Mouse (Mus musculus): ENCODE data around the gene Camk1d.
"Not testable (repeated sequence)": the region's sequence is repeated elsewhere in the genome, so short reads cannot be mapped to it uniquely, and the experiment has no call there.

GRCm38 (mm10) chr2:5249199-5249598, 465.1 kb downstream of the Camk1d start:
- not testable (repeated sequence) for TF ChIP-seq CTCF (IDR thresholded peaks at IDR 0.05; ENCODE audit: low read depth, low read length); POLR2A (IDR thresholded peaks at IDR 0.05; ENCODE audit: extremely low read depth, insufficient read depth, low read length)
